Mouse (Mus musculus) ovary, adult 10 weeks (tissue): ENCODE data around the gene Plcz1. TPM values are rescaled to one million over a fixed set of nuclear protein-coding genes. Genes with fewer than 3 reads are reported as not detected.

Experiments
- polyA plus RNA-seq: library from polyadenylated mRNA; stranded (reverse); fragments of 350-450 nt; fragmentation: Illumina TruSeq; extraction: RNeasy Lipid Tissue Mini Kit (QIAGEN cat#74804); gene quantifications from one replicate; pipeline ENCODE4 v1.2.3, GENCODE M21; 2014

Plcz1 gene
- polyA plus RNA-seq, result 0.20 TPM

DNA sequence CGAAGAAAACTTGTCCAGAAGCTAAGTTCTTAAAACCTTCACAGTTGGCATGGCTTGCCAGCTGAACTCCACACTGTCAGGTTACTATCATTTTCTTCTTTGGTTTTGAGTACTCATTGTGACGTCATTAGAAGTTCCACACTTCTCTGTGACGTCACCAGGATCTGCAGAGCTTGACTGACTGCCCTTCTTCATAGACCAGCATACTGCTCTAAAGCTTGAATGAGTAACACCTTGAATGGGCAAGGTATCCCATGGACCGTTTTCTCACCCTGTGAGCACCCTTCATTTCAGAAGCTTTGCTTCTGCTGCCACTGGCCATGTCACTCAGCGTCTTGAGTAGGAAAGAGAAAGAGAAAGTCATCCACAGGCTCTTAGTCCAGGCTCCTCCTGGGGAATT lies at the start of gene Plcz1:
TSS of gene Plcz1 (minus strand) at position 101 of the 400 bp plus-strand sequence.

GRCm38 (mm10) chr6:140040952-140041351 lies 305 bp downstream of the Plcz1 start, which contains the start of gene Capza3:
TSS of gene Capza3 (plus strand) at chr6:140041252.

Other genes starting within 250 kb of the Plcz1 start
- gene Capza3, start 205 bp downstream of the Plcz1 start, polyA plus RNA-seq, result not detected